Mouse (Mus musculus) liver (tissue): ENCODE data around the gene Slc9a3r2.

Experiments
- DNase-seq: peaks from one replicate; pipeline ENCODE4 v3.0.0-alpha.2; 2020; ENCODE audit warnings: mixed read lengths

Slc9a3r2 gene

GRCm38 (mm10) chr17:24635694-24636093, 14.4 kb downstream of the Slc9a3r2 start:
- no peak for DNase-seq

GRCm38 (mm10) chr17:24635024-24635423, 15.1 kb downstream of the Slc9a3r2 start:
- DNase-seq: no peak

DNA sequence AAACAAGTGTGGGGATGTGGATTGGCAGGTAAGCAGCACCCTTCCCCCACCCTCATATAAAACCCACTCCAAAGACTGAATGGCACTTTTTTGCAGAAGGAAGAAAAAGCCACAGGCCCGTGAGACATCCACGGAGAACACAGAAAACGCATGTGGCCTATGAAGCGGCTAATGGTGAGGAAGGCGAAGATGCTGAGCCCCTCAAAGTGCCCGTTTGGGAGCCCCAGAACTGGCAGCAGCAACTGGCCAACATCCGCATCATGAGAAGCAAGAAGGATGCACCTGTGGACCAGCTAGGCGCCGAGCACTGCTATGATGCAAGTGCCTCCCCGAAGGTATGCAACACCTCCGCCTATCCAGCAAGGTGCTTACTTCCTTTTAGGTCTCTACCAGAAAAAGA, 16.3 kb downstream of the Slc9a3r2 start:
- no peak for DNase-seq

- DNase-seq: no peak
These were observed 17.2 kb downstream of the Slc9a3r2 start for GRCm38 (mm10) chr17:24632813-24633449.

DNA sequence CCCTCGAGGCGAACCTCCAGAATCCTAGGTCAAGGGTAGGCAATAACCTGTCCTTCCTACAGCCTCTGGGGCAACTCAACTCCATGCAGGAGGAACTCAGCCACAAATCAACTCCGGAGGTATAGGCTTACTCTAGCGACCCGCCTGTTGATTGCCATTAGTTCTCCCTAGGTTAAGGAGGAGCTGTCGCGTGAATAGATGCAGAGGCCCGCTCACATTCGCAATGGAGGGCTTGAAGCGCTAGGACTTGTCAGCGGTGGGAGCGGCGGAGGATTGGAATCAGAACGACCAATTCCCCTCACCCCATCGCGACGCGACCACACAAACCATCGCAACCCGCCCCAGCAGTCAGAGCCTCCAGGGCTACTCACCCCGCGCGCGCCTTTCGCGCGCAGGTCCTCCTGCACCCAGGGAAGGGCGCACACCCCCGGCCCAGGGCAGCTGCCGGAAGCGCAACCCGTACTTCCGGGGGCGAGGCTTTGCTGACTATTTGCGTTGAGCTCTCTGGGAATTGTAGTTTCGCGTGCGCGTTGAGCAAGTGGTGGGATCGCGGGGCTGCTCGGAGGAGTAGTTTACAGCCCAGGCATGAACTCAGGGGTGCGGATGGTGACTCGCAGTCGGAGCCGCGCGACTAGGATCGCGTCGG, 17.8 kb downstream of the Slc9a3r2 start, which contains the start of the genes Tsc2 and Nthl1:
Tsc2 (minus strand) TSS at position 464 of the 646 bp plus-strand sequence.
Nthl1 (plus strand) TSS at position 514 of the 646 bp plus-strand sequence.
- peak; percentile 84 for DNase-seq

- no peak for DNase-seq
These were observed 20.1 kb downstream of the Slc9a3r2 start for GRCm38 (mm10) chr17:24630072-24630471.

- peak; percentile 82 for DNase-seq
These were observed 21.5 kb downstream of the Slc9a3r2 start for GRCm38 (mm10) chr17:24628646-24629045.

DNA sequence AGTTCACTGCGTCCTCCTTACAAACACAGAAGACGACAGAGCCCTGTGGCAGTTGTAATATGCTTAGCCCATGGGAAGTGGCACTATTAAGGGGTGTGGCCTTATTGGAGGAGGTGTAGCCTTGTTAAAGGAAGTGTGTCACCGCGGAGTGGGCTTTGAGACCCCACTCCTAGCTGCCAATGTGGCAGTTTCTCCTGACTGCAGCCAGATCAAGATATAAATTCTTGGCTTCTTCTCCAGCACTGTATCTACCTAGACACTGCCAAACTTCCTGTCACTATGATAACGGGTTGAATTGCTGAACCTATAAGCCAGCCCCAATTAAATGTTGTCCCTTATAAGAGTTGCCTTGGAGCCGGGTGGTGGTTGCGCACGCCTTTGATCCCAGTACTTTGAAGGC, 24.7 kb downstream of the Slc9a3r2 start:
- DNase-seq: no peak

- peak; percentile 84 for DNase-seq
These were observed 32.4 kb downstream of the Slc9a3r2 start for GRCm38 (mm10) chr17:24617561-24618194.

DNA sequence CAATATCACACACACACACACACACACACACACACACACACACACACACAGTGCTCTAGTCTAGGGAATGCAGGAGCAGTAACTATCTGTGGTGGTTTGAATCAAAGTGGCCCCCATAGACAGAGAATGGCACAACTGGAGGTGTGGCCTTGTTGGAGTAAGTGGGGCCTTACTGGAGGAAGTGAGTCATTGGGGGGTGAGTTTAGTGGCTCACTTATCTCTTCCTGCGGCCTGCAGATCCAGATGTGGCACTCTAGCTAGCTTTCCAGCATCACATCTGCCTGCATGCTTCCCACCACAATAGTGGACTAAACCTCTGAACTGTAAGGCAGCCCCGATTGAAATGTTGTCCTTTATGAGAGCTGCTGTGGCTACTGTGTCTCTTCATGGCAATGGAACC, 39.4 kb downstream of the Slc9a3r2 start:
- peak; percentile 57 for DNase-seq

GRCm38 (mm10) chr17:24608874-24609273, 41.3 kb downstream of the Slc9a3r2 start:
- DNase-seq: peak; percentile 78

- DNase-seq: peak; percentile 47
These were observed 41.8 kb downstream of the Slc9a3r2 start for GRCm38 (mm10) chr17:24608370-24608769.

DNA sequence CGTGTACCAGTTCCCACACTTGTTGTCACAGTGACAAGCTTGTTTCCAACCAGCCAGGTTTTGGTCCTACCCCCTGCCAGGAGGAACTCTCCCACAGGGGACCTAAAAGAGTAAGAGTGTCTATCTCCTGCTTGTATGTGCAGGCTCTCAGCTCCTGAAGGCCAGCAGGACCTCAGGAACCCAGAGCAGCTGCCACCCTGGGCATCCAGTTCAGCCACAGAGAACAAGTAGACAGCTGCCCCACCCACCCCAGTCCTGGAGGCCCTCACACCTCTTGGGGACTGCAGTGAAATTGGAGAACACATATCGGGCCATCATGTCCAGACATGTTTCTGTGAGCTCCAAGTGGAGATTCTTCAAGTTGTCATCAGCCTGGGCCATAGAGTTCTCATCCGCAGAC, 45.6 kb downstream of the Slc9a3r2 start:
- DNase-seq: no peak

GRCm38 (mm10) chr17:24603961-24604360, 46.2 kb downstream of the Slc9a3r2 start:
- no peak for DNase-seq

DNA sequence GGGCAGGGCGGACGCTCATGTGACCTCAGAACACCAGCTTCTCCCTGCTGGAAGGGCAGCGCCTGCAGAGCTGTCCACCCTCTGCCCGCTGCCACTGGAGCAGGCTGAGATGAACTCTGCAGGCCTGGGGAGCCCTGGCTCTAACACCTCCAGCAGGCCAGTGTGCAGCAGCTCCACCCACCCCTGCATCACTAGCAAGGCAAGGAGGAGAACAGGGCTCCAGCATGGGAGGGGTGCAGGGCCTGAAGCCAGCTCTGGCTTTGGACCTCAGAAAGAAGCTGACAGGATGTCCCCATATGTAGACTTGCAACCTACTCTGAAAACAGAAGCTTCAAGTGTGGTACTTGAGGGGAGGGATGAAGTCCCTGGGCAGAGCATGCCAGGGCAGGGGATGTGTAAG, 49.6 kb downstream of the Slc9a3r2 start:
- DNase-seq: no peak

DNA sequence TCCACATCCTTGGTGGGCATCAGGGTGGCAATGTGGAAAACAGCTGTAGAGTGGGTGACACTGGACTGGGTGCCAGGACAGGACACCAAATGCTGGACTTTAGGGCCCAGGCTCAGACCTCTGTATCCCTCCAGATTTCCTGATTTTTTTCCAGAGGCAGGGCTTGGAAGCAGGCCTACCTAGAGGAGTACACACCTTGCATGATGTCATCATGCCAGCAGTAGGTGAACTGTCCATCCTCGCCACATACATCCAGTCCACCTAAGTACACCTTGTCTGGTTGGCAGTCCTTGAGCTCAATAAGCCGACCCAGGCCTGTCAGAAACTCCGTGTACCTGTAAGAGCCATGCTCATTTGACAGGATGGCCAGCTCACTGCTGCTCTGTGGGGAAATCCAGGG, 52.1 kb downstream of the Slc9a3r2 start:
- no peak for DNase-seq

- DNase-seq: no peak
These were observed 53.5 kb downstream of the Slc9a3r2 start for GRCm38 (mm10) chr17:24596471-24597183.

- no peak for DNase-seq
These were observed 54.1 kb downstream of the Slc9a3r2 start for GRCm38 (mm10) chr17:24596073-24596466.

- DNase-seq: no peak
These were observed 54.7 kb downstream of the Slc9a3r2 start for GRCm38 (mm10) chr17:24595126-24596072.

DNA sequence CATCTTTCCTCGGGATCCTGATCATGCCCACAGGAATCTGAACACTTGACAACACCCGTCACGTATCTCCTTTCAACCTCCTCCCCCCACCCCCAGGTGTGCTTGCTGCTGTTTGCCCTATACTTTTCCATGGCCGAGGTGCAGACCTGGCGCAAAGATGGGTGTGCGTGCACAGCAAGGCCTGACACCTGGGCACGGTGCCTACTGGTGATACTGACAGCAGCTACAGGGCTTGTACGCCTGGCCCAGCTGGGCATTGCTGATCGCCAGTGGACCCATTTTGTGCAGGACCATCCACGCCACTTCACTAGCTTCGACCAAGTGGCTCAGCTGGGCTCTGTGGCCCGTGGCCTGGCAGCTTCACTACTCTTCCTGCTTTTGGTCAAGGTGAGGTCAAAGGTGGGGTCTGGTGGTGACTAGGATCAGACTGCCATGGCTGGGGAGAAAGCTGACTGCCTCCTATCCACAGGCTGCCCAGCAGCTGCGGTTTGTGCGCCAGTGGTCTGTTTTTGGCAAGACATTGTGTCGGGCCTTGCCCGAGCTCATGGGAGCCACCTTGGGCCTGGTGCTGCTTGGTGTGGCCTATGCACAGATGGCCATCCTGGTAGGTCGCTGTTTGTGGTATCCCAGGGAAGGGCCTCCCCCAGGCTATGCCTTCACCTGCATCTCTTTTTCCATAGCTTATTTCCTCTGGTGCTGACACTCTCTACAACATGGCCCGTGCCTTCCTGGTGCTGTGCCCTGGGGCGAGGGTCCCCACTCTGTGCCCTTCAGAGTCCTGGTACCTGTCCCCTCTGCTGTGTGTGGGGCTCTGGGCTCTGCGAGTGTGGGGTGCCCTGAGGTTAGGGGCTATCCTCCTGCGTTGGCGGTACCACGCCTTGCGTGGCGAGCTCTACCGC, 55.9 kb downstream of the Slc9a3r2 start:
- DNase-seq: no peak

GRCm38 (mm10) chr17:24593248-24593647, 56.9 kb downstream of the Slc9a3r2 start:
- no peak for DNase-seq
